Mouse (Mus musculus) mesoderm, embryonic 11.5 days (tissue): ENCODE results near the gene Lrrc7.

ENCODE experiments used
- DNase-seq: peaks from one replicate; pipeline ENCODE4 v3.0.0-alpha.2; 2012; ENCODE audit warnings: low read depth, low spot score

Gene Lrrc7

DNA sequence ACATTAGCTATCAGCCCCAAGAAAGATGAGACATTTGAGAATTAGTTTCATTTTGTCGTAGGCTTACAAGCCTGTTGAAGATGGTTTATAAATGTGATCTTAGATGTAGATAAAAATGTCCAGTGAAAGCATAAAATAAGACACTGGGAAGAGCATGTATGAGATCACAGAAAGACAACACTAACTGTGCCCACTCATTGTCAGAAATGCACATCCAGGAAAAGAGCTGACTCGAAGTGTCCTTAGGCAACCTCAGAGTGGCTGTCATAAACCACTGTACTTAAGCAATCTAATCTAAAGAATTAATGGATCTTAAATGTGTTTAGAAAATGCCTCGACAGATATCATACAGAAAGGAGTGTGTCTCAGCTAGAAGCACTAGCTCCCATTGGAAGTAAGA, 196.2 kb downstream of the Lrrc7 start:
- DNase-seq: no peak

DNA sequence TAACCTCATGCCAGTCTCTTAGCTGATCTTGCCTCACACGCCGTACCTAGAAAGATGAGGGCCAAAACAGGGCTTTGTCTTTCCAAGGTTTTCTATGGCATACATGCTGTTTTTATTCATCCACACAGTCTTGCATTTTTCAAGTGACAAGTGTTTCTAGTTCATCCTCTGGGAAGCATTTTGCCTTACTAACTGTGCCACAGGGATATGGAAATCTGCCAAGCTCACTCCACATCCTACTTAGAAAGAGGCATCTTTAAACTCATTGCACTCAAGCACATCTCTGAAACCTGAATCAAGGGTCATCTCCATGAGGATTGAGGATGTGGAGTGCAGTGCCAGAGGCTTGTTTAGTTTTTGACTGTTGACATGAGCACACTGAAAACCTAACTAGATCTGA, 199.9 kb downstream of the Lrrc7 start:
- no peak for DNase-seq

DNA sequence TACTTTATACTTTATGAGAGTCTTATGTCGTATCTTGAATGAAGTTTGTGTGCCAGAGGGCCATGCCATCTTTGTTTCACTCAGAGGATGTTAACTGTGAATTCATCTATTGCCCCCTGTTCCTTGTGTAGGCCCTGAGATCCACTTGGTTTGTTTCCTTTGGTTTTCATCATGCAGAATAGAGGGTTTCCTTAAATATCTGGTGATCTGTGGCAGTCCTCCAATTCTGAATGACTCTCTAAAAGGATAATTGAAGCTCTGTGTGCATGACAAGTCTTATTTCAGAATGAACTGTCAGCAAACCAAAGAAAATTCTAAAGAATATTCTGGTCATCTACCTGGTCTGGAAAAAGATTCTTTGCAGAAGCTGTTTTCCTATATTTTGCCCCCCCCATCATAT, 205.3 kb downstream of the Lrrc7 start:
- no peak for DNase-seq

DNA sequence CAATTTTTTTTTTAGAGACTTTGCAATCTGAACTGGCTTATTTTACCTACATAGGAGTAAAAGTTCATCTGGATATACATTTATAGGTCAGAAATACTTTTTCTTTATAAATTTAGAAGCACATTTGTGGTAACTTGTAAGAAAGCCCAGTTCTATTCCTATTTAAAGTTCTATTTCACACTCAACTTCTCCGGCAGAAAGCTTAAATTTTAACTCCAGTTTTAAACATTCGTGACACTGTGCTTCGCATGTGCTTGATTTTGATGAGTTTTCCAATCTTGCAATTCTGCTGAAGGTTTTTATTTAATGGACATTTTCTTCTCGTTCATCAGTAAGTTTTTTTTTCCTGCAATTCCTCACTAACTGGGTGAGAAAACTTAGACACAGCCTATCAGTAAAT, 205.8 kb downstream of the Lrrc7 start:
- no peak for DNase-seq

DNA sequence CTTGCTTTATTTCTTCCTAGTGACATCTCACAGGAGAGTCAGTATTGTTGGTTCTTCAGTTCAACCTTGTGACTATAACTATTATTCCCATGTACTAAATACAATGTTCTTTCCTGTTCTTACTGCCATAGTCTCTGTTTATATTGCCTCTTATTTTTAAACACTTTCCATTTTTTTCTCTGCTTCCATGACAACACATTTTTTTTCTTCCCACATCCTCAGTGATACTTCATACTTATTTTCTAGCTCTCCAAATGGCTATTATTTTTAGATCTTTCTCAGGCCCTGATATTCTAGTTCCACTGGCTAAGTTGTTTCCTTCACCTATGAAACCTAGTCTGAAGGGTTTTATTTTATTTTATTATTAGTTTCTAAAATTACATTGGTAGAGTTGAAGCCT, 221.2 kb downstream of the Lrrc7 start:
- no peak for DNase-seq

DNA sequence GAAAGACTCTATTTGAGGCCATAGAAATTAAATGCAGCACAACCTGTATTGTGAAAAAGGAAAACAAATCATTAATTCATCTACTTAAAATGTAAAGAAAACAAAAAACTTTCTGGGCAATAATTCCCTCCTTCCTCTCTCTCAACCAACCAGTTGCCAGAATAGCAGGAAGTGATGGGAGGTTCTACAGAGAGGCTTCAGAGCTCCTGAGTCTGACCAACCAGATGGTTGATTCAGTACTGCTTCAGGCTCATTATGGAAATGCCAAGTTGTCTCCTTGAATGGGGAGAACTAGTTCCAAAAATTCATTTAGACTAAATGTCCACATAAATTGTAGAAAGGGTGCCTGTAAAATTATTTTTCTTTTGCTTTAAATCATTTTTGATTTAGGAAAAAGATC, 231.9 kb downstream of the Lrrc7 start:
- DNase-seq: no peak

DNA sequence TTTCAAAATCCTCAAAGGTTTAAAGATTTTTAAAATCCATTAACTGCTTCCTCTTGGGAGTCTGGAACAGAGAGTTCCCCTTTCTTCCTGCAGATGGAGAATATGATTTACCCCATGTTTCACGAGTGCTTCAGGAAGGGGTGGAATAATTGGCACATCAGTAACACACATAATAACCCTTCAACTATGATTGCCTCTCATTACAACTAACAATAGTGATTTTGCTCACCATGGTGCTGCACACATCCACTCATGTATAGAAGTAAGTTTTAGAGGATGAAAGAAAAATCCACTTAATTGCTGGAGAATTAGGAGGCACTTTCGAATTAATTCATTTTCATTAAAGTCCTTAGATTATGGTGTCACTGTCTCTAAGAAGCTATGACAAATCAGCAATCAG, 251.6 kb downstream of the Lrrc7 start:
- DNase-seq: no peak

DNA sequence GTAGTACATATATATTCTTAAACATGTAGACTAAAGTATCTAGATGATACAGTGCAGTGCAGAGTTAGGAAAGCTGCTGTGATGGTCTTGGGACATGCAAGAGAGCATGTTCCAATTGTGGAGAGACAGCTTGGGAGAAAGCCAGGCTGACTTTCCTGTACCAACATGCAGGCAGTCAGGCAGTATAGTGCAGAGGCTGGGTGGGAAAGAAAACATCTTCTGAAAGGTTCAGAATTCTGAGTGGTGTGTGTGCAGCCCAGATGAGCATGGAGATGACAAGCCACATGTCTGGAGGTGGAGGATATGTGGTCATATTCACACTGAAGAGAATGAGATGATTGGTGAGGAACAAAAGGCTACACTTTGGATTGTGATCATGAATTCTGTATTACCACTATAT, 254.6 kb downstream of the Lrrc7 start:
- no peak for DNase-seq

DNA sequence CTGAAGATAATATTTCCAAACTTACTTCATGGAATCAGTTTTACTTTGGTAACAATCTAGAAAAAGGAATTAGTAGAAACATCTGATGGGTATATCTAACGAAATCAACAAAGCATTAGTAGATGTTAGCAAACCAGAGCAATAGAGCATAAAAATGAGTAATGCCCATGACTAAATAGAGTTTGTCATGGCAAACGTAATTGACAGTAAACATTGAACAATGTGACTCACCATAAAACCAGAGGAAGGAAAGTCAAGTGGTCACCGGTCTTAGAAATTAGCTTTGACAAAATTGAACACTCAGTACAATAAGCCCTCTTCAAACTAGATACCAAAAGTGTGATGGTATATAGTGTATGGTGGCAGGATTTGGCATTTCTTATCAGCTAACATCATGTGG, 263.3 kb downstream of the Lrrc7 start:
- no peak for DNase-seq

DNA sequence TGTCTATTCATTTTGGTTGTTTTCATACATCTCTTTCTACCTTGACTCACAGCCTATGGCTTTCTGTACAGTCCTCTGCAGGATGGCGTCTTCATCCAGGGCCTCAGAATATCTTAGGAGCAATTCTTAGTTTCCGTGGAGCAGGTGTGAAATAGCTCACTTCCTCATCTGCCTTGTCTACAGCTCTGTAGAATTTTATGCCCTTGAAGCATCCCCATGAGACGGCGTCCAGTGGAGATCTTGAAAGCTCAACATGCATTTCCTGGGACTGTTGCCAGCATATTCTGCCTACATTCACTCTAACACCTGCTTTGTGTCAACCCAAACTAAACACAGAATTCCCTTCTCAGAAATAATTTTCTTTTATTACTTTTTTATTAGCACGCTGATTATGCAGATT, 267.0 kb downstream of the Lrrc7 start:
- DNase-seq: no peak

DNA sequence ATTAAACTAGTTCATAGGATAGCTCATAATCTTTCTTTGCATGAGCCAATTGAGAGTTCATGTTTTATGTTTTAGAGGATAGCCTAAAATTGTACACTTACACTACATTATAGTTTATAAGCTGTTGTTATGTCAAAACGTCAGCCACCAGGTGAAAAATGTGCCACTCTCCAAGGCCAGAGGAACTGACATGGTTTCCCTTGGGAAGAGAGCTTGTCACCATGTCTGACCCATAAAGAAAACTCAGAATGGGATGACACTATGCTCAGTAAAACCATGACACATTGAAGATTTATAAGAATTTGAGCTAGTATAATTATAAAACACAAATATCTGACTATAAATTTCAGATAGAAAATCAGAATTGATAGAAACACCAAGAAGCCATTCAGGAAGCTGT, 277.6 kb downstream of the Lrrc7 start:
- DNase-seq: peak; percentile 8

DNA sequence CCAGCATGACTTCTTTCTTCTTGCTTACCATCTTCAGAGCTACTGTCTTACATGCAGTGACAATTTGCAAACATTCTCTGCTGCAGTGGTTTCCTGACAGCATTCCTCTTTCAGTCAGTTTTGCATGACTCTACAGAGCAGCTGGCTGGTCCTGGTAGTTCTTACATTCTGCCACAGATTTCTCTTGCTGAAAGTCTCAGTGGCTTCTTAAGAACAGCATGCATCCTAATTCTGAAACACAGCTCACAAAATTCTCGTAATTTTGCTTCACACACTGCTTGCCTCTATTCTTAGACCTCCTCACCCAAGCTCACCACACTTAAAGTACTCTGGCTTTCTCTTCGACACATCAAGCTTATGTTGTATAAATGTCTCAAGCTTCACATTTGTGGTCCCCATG, 283.4 kb downstream of the Lrrc7 start:
- no peak for DNase-seq

DNA sequence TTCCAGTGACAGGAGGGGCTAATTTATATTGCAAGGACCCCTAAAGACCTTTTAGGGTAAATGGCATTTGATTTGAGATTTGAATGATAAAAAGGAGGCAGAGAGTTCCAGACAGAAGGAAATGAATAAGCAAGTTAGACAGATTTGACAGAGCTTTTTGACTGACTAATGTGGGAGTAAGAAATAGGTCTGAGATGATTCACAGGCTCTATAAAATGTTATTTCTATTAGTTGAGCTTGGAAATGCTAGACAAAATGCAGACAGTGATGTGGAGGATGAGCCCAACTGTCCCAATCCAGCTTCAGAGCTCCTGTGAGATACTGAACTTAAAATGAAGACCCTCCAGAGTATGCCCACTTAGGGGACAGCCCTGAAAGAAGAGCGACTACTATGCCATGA, 289.3 kb downstream of the Lrrc7 start:
- DNase-seq: no peak

DNA sequence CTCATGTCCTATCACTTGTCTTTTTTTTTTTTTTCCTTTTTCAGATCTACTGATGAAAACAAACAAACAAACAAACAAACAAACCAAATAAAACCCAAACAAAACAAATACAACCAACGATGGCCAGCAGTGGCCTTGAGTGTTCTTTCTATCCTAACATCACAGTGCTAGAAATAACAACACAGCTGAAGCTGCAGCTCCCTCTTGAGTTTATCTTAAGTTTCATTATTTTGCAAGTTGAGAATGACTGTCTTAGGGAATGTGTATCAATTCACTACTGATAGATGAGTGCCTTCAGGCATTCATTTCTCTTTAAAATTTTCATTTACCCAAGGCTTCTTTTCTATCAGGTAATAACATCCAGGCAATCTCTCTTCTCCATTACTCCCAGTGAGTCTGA, 291.1 kb downstream of the Lrrc7 start:
- DNase-seq: no peak

DNA sequence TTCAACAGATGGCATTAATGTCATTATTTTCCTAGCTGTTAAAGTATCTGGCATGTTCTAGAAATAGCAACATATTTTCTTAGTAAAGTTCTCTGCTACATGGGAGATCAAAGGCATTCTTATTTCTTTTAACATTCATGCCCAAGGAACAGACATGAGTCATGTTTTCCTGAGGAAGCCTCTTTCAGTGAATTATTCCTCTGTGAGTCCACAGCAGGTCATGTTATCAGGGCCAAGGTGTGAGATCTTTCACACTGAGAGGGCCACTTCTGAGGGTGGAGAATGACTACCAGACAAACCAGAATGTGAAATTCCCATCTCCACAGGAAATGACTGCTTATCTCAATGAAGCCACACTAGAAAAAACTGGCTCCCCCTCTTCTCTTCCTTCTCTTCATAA, 309.4 kb downstream of the Lrrc7 start:
- peak; percentile 7 for DNase-seq

DNA sequence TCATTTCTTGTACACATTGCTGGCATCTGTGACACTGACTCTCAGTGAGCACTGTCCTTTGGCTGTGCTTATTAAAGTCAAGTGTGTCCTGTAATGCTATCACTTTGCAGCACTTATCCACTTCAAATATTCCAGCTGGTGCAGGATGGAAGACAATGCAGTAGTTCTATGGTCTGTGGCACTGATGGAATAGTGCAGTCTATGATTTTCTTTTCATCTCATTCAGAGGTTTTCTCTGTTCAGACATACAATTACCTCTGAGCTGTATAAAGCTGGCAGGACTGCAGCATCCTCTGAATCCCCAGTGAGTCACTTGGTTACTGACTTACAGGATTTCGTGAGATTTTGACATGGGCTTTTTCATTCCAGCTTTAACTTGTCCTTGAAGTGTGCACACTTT, 314.3 kb downstream of the Lrrc7 start:
- no peak for DNase-seq

DNA sequence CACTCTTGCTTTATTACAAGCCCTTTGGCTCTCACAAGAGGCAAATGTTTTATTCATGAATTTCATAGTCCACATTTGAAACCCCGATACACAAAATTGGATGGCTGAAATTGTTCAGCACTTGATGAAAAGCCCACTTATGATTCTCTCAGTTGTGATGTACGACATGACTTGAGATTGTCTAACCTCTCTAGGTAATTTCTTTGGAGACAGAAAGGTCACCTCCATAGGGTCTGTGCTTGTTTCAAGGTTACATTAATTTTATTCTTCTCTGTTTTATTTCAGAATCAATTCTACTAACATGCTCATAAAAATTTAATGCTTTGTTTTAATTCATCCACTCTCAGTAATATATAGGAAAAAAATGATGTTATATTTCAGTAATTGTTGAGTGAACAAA, 351.4 kb downstream of the Lrrc7 start:
- no peak for DNase-seq

DNA sequence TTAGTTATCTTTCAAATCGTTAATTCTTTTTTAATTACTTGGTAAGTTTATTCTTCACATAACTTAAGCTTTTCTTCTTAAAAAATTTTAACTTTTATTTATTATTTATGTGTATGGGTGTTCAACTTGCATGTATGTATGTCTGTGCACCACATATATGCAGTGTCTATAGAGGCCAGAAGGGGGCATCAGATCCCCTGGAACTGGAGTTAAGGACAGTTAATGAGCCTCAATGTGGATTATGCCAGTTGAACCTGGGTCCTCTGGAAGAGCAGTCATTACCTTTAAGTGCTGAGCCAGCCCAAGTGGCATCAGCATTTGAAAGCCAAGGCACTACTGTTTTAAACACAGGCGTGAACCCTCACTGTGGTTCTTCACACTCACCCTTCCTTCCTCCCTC, 352.0 kb downstream of the Lrrc7 start:
- peak; percentile 50 for DNase-seq

DNA sequence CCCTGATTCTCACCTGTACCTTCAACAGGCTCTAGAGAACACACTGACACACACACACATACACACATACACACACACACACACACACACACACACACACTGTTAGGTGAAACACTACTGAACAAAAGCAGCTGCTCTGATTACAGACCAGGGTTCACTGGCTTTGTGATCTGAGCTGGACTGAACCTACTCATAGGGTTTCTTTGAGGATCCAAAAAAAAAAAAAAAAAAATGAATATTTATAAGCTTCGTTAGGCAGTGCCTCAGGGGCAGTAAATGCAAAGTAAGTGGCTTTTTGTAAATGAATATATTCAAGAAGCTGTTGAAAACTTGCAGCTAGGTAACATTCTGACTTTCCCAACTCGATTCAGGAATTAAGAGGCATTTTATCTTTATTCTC, 354.2 kb downstream of the Lrrc7 start:
- no peak for DNase-seq

DNA sequence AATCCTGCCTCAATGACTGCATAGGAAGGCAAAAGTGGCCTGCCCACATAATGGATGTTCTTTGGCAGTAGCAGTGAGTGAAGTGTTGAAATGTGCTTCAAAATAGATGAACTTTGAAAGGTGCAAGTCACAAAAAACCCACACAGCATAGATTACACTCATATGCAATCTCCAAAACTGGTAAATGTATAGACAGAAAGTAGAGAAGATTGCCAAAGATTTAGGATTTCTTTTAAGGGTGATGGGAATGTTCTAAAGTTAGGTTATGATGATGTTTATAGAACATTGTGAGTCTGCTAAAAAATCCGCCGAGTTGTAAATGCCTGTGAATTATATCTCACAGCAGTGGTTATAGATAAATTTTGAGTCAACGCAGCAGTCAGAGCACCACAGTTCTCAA, 359.2 kb downstream of the Lrrc7 start:
- DNase-seq: no peak

DNA sequence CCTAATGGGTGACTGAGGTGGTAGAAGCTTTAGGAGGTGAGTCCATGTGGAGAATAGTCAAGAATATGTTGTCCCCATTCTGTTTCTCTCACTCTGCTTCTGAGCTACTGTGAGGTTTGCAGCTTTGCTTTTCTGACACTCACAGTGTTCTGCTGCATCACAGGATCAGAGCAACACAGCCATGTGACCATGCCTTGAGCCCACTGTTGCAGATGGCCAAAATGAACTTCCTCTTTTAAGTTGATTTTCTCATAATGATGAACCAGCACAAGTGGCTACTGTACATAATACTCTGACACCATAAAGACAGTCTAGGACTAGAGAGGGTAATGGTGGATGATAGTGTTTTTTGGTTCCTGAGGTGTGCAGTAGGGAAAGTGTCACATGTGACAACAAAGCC, 366.6 kb downstream of the Lrrc7 start:
- no peak for DNase-seq

DNA sequence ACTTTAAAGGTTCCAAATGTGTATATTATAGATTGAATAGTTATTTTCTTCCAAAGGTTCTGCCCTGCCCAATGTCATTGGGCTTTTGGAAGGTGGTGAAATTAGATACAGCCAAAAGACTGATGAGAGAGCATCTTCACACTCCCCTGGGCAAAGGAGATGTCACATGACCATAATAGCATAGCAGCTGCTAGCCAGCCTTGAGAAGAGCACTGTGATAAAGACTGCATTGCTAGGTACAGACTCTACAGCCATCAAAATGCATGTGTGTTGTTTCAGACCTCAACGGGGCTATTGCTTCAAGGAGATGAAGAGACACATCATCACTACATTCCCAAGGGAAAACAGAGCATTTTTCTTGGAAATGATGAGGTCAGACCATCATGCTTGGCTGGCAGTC, 368.8 kb downstream of the Lrrc7 start:
- DNase-seq: no peak

DNA sequence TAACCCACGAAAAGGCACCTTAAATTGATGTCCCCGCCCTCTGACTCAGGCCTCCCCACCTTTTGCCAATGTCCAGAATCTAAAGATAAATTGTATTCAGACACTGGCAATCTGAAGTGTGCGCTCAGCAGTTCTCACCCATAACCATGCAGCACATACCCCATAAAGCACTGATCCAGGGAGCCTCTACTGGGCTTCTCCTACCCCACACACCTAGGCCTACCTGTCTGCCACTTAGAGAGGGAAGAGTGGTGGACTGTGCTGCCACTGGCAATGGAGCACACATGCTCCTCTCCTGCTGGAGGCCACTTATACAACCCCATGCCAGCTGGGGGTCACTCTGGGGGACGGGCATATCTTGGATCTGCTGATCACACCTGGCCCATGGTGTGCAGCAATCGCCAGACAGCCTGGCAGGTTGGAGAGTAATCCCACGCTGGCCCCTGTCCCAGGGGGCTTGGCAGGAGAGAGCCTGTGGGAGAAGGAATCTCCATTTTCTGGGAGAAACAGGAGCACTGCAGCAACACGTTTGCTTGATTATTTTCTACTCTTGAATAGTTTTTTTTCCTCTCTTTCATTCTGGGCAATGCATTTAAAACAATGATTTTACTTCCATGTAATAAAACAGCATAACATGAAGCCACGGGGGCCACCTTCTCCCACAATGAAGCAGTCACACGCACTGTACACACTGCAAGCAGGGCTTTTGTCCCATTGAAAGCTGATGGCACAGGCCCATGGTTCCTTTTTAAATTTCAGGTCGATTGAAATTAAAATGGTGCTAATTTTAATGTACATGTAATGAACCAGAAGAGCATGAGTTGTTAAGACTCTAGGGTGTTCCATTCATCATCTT, 386.9 kb downstream of the Lrrc7 start:
- no peak for DNase-seq

DNA sequence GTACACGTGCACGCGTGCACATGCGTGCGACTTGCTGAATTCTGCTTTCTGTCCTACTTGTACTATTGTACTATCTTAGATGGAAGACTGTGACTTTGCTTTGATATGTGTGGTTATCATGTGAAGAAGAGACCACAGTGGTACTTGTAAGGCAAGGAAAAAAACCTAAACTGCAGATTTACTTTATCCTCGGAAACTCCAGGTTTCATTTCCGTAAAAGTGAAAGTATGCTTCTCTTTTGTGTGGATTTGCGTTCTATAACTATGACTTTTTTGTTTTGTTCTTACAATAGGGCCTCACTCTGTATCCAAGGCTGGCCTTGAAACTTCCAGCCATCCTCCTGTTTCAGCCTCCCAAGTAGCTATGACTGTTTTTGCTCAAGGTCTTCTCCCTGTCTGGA, 392.8 kb downstream of the Lrrc7 start:
- no peak for DNase-seq
